10 mouse cellular contexts compared by ENCODE assay signal in genomic region chr13:107677091-107677470, GRCm38 (mm10).
DNase-seq lines count a peak whose midpoint lies in the region; ATAC-seq and TF ChIP-seq lines count a peak whose summit lies in the region.
"Had no signal": no experiment of that assay in that cellular context is flagged by ENCODE, and none has a peak within 500 bp of the region (broad histone marks: within the 10 kb centered on the region; RNA-seq: fewer than 3 reads in every experiment).

No protein-coding gene starts in this region.

- 50% methylated on average over 8 of the region's 8 CpGs for WGBS in forebrain, embryonic 13.5 days
- WGBS in forebrain, postnatal 0 days = 44% methylated on average over 8 of the region's 8 CpGs
- 48% methylated on average over 8 of the region's 8 CpGs for WGBS in liver, embryonic 13.5 days (ENCODE audit: insufficient replicate concordance)
- 59% methylated on average over 8 of the region's 8 CpGs for WGBS in liver, embryonic 11.5 days
- 44% methylated on average over 8 of the region's 8 CpGs for WGBS in small intestine, adult 2 months

- no peak for TF ChIP-seq CTCF in forebrain, postnatal 0 days (IDR thresholded peaks at IDR 0.05; ENCODE audit: low read depth)
- TF ChIP-seq CTCF in small intestine, adult 2 months (IDR thresholded peaks at IDR 0.05; ENCODE audit: extremely low read depth, insufficient read length, insufficient replicate concordance, low read depth, low read length) = no peak

- DNase-seq in forebrain, postnatal 0 days = no peak
- DNase-seq in liver, embryonic 13.5 days = no peak
- no peak for DNase-seq in liver, embryonic 11.5 days (ENCODE audit: low spot score)
- DNase-seq in heart, postnatal 4 days = peak; percentile 37
- DNase-seq in right cerebral cortex, postnatal 36 days (ENCODE audit: low spot score in 2 of 2) = no peak
- DNase-seq: thymus, postnatal 14 days had no signal

- H3K36me3 ChIP-seq in forebrain, embryonic 13.5 days (ENCODE audit: poor library complexity, severe bottlenecking) = no peaks in the 10 kb centered on the region
- no peaks in the 10 kb centered on the region for H3K36me3 ChIP-seq in forebrain, postnatal 0 days (ENCODE audit: insufficient read depth)
- no peaks in the 10 kb centered on the region for H3K36me3 ChIP-seq in liver, embryonic 13.5 days
- no peaks in the 10 kb centered on the region for H3K36me3 ChIP-seq in liver, embryonic 11.5 days (ENCODE audit: control insufficient read depth, insufficient read depth, low read length)
- no peaks in the 10 kb centered on the region for H3K36me3 ChIP-seq in small intestine, adult 2 months (ENCODE audit: control insufficient read depth, insufficient read depth, low read length)

- ATAC-seq in forebrain, embryonic 13.5 days = peak; percentile 14; the same call in 1 of the 2 replicates
- ATAC-seq in forebrain, postnatal 0 days = no peak
- no peak for ATAC-seq in liver, embryonic 13.5 days (ENCODE audit: low read depth)
- ATAC-seq in liver, embryonic 11.5 days (replicated peaks; ENCODE audit: low FRiP score) = no peak
- no peak for ATAC-seq in inflammation-experienced regulatory T-cells, adult 6 months

- no peaks in the 10 kb centered on the region for H3K27me3 ChIP-seq in forebrain, embryonic 13.5 days
- no peaks in the 10 kb centered on the region for H3K27me3 ChIP-seq in forebrain, postnatal 0 days (ENCODE audit: insufficient read depth, low read length)
- no peaks in the 10 kb centered on the region for H3K27me3 ChIP-seq in liver, embryonic 13.5 days
- H3K27me3 ChIP-seq in liver, embryonic 11.5 days (replicated peaks; ENCODE audit: control insufficient read depth, insufficient read depth, low read length) = no peaks in the 10 kb centered on the region
- no peaks in the 10 kb centered on the region for H3K27me3 ChIP-seq in small intestine, adult 2 months (ENCODE audit: control insufficient read depth, insufficient read depth, low read length)

- no peak overlapping the region for H3K4me2 ChIP-seq in forebrain, embryonic 13.5 days
- H3K4me2 ChIP-seq in forebrain, postnatal 0 days (ENCODE audit: low read depth) = no peak overlapping the region
- no peak overlapping the region for H3K4me2 ChIP-seq in liver, embryonic 13.5 days
- no peak overlapping the region for H3K4me2 ChIP-seq in liver, embryonic 11.5 days
- H3K4me2 ChIP-seq: midbrain, embryonic 11.5 days had no signal

- no peak for TF ChIP-seq POLR2A in small intestine, adult 2 months (IDR thresholded peaks at IDR 0.05; ENCODE audit: low read depth, low read length)

- H3K27ac ChIP-seq in forebrain, embryonic 13.5 days = no peak overlapping the region
- H3K27ac ChIP-seq in forebrain, postnatal 0 days (ENCODE audit: low read depth, low read length) = no peak overlapping the region
- H3K27ac ChIP-seq in liver, embryonic 13.5 days = peak overlapping the region; percentile 2; the same call in 1 of the 2 replicates
- no peak overlapping the region for H3K27ac ChIP-seq in liver, embryonic 11.5 days (ENCODE audit: low read depth, low read length)
- H3K27ac ChIP-seq in small intestine, adult 2 months (ENCODE audit: insufficient read depth, low read depth, low read length) = peak overlapping the region; percentile 64

- H3K4me1 ChIP-seq in forebrain, embryonic 13.5 days = peaks cover 14% of the 10 kb centered on the region
- no peaks in the 10 kb centered on the region for H3K4me1 ChIP-seq in forebrain, postnatal 0 days (ENCODE audit: insufficient read depth)
- H3K4me1 ChIP-seq in liver, embryonic 13.5 days (replicated peaks) = peaks cover 5% of the 10 kb centered on the region; the same call in 1 of the 2 replicates
- no peaks in the 10 kb centered on the region for H3K4me1 ChIP-seq in liver, embryonic 11.5 days (replicated peaks; ENCODE audit: control insufficient read depth, insufficient read depth, low read length)
- H3K4me1 ChIP-seq in small intestine, adult 2 months (ENCODE audit: control insufficient read depth, insufficient read depth, insufficient read length, low read length) = peaks cover 3% of the 10 kb centered on the region; the same call in 1 of the 2 replicates

- no peaks in the 10 kb centered on the region for H3K9me3 ChIP-seq in forebrain, embryonic 13.5 days (replicated peaks)
- no peaks in the 10 kb centered on the region for H3K9me3 ChIP-seq in forebrain, postnatal 0 days (ENCODE audit: low read length)
- no peaks in the 10 kb centered on the region for H3K9me3 ChIP-seq in liver, embryonic 13.5 days (replicated peaks)
- H3K9me3 ChIP-seq in liver, embryonic 11.5 days (ENCODE audit: control insufficient read depth, low read length) = no peaks in the 10 kb centered on the region

- no peak overlapping the region for H3K4me3 ChIP-seq in forebrain, embryonic 13.5 days
- H3K4me3 ChIP-seq in forebrain, postnatal 0 days (ENCODE audit: low read depth, low read length) = no peak overlapping the region
- H3K4me3 ChIP-seq in liver, embryonic 13.5 days (replicated peaks) = no peak overlapping the region
- H3K4me3 ChIP-seq in liver, embryonic 11.5 days (ENCODE audit: low read depth, low read length) = no peak overlapping the region
- H3K4me3 ChIP-seq in small intestine, adult 2 months (ENCODE audit: low read depth, low read length) = no peak overlapping the region

- H3K9ac ChIP-seq in forebrain, embryonic 13.5 days = no peak overlapping the region
- no peak overlapping the region for H3K9ac ChIP-seq in forebrain, postnatal 0 days
- no peak overlapping the region for H3K9ac ChIP-seq in liver, embryonic 13.5 days
- H3K9ac ChIP-seq in liver, embryonic 11.5 days (ENCODE audit: low read depth, low read length) = no peak overlapping the region

Comparison
In these comparisons a context has a peak if more than half of its experiments do, and no peak if none do; other contexts are left out.
1. H3K27ac ChIP-seq: peak in liver, embryonic 13.5 days (single experiment) and small intestine, adult 2 months (single experiment); none in forebrain, embryonic 13.5 days (single experiment), forebrain, postnatal 0 days (single experiment) and liver, embryonic 11.5 days (single experiment).